Mouse (Mus musculus): ENCODE measurements at regions not wholly inside any gene's neighbourhood (a gene's known extent, or its start where the extent isn't known, plus 50 kb on each side); places are given as distances from the start of the nearest gene placed in this dataset.

DNA sequence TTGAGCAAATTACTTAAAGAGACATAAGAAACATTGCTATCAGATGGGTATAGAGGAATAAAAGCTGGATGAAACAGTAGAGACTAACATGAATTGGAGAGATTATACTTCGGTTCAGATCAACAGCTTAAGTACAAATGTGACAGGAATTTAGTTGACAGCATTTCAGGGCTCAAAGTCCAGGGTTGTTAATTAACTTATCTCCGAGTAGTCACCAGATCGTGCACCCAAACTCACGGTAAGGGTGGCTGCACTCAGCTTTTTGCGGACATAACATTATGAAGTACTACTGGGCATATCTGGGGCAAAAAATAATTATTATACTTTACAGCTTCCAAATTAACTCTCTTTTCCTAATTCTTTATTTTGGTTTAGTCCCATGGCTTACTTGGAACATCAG, 1409.3 kb upstream of the A1bg start:
- no peak overlapping the region for H3K4me3 ChIP-seq (ENCODE audit: low read depth, low read length)
- 79% methylated on average over 5 of the region's 5 CpGs for WGBS
- H3K27ac ChIP-seq (ENCODE audit: low read depth, low read length) = no peak overlapping the region
- H3K27me3 ChIP-seq (ENCODE audit: control insufficient read depth, insufficient read depth, low read length) = no peaks in the 10 kb centered on the region
- no peaks in the 10 kb centered on the region for H3K4me1 ChIP-seq (ENCODE audit: control insufficient read depth, insufficient read depth, low read length)
- H3K4me2 ChIP-seq = no peak overlapping the region
- no peak for ATAC-seq (ENCODE audit: low FRiP score)
- no peak for DNase-seq (ENCODE audit: low spot score, missing footprints)
- H3K36me3 ChIP-seq (ENCODE audit: control insufficient read depth, insufficient read depth, low read length) = no peaks in the 10 kb centered on the region
- no peak overlapping the region for H3K9ac ChIP-seq (ENCODE audit: low read length)
- no peaks in the 10 kb centered on the region for H3K9me3 ChIP-seq (ENCODE audit: control insufficient read depth, low read length)

DNA sequence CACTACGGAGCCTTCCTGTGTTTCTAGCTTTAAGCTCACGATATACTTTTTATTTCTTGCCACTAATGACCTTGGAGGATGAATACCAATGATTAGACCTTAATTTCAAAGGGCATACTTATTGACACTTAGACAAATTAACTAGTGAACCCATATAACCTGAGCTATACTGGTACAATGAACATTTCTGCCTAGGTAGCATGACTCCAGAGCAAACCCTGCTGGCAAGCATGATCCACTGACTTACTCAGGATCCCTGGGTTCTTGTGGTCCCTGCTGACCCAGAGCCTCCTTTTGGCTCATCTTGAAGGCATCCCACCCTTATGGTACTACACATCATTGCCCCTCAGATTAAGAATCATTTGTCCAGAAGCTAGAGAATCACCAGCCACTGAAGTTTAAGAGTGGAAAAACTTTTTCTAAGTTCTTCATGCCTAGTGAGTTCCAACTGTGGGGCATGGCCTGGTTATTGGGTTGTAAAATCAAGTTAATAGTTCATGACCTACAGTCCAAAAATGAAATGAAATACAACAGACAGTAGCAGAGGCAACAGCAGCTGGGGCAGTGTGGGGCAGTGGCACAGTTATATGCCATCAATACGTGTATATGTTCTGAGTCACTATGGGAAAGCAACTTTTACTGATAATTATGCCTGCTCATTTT, 1408.5 kb upstream of the A1bg start:
- Histone ChIP-seq H3K4me1 (ENCODE audit: control insufficient read depth, insufficient read depth, low read length) (no peaks in the 10 kb centered on the region), H3K27ac (ENCODE audit: low read depth, low read length) (no peak overlapping the region), H3K36me3 (ENCODE audit: control insufficient read depth, insufficient read depth, low read length) (no peaks in the 10 kb centered on the region), H3K27me3 (ENCODE audit: control insufficient read depth, insufficient read depth, low read length) (no peaks in the 10 kb centered on the region), H3K9ac (ENCODE audit: low read length) (no peak overlapping the region), H3K4me3 (ENCODE audit: low read depth, low read length) (no peak overlapping the region), H3K9me3 (ENCODE audit: control insufficient read depth, low read length) (no peaks in the 10 kb centered on the region), H3K4me2 (no peak overlapping the region)
- WGBS = 97% methylated on average over 3 of the region's 3 CpGs
- ATAC-seq (ENCODE audit: low FRiP score) (no peak), DNase-seq (ENCODE audit: low spot score, missing footprints) (no peak)

DNA sequence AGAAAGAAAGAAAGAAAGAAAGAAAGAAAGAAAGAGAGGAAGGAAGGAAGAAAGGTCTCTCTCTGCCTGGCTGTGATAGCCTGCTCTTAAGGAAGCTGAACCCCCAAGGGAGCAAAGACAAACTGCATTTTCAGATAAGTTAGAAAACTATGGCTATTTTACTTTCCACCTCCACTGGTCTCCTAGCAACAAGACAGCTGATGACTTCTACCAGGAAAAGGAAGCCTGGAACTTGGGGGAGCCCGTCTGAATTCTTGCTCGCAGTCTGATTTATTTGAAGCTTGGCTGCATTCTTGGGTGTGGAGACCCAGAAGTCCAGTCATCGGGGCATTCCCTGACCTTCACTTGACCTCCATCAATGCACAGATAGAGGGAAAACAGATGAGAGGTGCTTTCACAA, 1406.1 kb upstream of the A1bg start:
- Histone ChIP-seq H3K4me1 (ENCODE audit: control insufficient read depth, insufficient read depth, low read length) (no peaks in the 10 kb centered on the region), H3K27ac (ENCODE audit: low read depth, low read length) (no peak overlapping the region), H3K36me3 (ENCODE audit: control insufficient read depth, insufficient read depth, low read length) (no peaks in the 10 kb centered on the region), H3K4me2 (no peak overlapping the region), H3K27me3 (ENCODE audit: control insufficient read depth, insufficient read depth, low read length) (no peaks in the 10 kb centered on the region), H3K9ac (ENCODE audit: low read length) (no peak overlapping the region), H3K4me3 (ENCODE audit: low read depth, low read length) (no peak overlapping the region), H3K9me3 (ENCODE audit: control insufficient read depth, low read length) (no peaks in the 10 kb centered on the region)
- DNase-seq (ENCODE audit: low spot score, missing footprints) (no peak), ATAC-seq (ENCODE audit: low FRiP score) (no peak)
- 39% methylated on average over 3 of the region's 3 CpGs for WGBS

DNA sequence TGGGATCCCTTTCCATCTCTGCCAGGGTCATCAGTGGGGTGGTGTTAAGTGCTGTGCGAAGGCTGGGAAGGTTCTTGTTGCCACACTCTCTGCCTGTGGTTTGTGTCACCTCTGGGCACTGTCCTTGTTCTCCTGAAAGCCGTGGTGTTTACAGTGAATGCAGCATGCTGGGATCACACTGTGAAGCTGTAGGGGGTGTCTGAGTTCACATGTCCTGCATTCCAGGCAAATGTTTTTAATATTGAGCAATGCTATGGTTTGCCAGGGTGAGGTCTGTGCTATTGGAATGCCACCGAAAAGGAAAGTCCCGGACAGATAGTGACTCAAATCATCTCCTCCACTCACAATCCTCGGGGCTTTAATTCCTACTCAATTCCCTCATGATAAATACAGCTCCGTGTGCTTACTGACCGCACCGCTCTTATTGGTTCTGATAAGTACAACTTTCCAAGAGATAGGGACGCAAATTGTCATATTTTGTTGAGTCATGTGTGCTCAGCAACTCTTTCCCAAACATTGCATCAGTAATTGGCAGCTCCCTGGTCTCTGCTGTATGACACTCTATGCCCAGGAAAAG, 1405.6 kb upstream of the A1bg start:
- H3K9me3 ChIP-seq (ENCODE audit: control insufficient read depth, low read length) = no peaks in the 10 kb centered on the region
- no peak overlapping the region for H3K4me3 ChIP-seq (ENCODE audit: low read depth, low read length)
- peak; percentile 82 for DNase-seq (ENCODE audit: low spot score, missing footprints)
- H3K4me1 ChIP-seq (ENCODE audit: control insufficient read depth, insufficient read depth, low read length) = no peaks in the 10 kb centered on the region
- no peaks in the 10 kb centered on the region for H3K27me3 ChIP-seq (ENCODE audit: control insufficient read depth, insufficient read depth, low read length)
- H3K9ac ChIP-seq (ENCODE audit: low read length) = no peak overlapping the region
- no peak overlapping the region for H3K4me2 ChIP-seq
- WGBS = 67% methylated on average over 9 of the region's 9 CpGs
- no peaks in the 10 kb centered on the region for H3K36me3 ChIP-seq (ENCODE audit: control insufficient read depth, insufficient read depth, low read length)
- ATAC-seq (ENCODE audit: low FRiP score) = no peak
- H3K27ac ChIP-seq (ENCODE audit: low read depth, low read length) = no peak overlapping the region

DNA sequence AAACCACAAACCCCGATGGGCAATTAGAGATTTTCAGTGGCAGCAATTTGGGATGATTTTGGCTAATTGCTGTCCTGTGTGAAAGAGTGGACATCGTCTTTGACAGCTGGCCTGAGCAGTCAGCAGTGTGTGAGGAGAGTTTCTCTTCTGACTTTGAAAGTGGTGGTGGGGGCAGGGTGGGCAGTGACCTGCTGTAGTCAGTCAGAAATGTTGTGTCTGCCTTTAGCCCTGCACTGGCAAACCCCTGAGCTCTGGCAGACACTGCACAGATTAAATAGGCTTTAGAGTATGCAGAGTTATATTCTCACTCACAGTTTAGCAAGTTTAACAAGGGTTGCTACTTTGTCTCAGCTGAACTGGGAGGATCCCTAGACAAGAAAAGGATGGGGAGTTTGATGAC, 1404.7 kb upstream of the A1bg start:
- ATAC-seq (ENCODE audit: low FRiP score) = no peak
- no peak overlapping the region for H3K9ac ChIP-seq (ENCODE audit: low read length)
- no peaks in the 10 kb centered on the region for H3K36me3 ChIP-seq (ENCODE audit: control insufficient read depth, insufficient read depth, low read length)
- no peaks in the 10 kb centered on the region for H3K4me1 ChIP-seq (ENCODE audit: control insufficient read depth, insufficient read depth, low read length)
- H3K27ac ChIP-seq (ENCODE audit: low read depth, low read length) = no peak overlapping the region
- H3K9me3 ChIP-seq (ENCODE audit: control insufficient read depth, low read length) = no peaks in the 10 kb centered on the region
- H3K4me3 ChIP-seq (ENCODE audit: low read depth, low read length) = no peak overlapping the region
- WGBS = 68% methylated on average over 2 of the region's 2 CpGs
- no peaks in the 10 kb centered on the region for H3K27me3 ChIP-seq (ENCODE audit: control insufficient read depth, insufficient read depth, low read length)
- H3K4me2 ChIP-seq = no peak overlapping the region
- DNase-seq (ENCODE audit: low spot score, missing footprints) = no peak

GRCm38 (mm10) chr15:62326524-62326923, 1403.7 kb upstream of the A1bg start:
- H3K4me1 ChIP-seq (ENCODE audit: control insufficient read depth, insufficient read depth, low read length) = no peaks in the 10 kb centered on the region
- H3K9ac ChIP-seq (ENCODE audit: low read length) = no peak overlapping the region
- WGBS = 88% methylated on average over 4 of the region's 4 CpGs
- DNase-seq (ENCODE audit: low spot score, missing footprints) (no peak), ATAC-seq (ENCODE audit: low FRiP score) (no peak)
- no peak overlapping the region for H3K4me2 ChIP-seq
- H3K4me3 ChIP-seq (ENCODE audit: low read depth, low read length) = no peak overlapping the region
- no peak overlapping the region for H3K27ac ChIP-seq (ENCODE audit: low read depth, low read length)
- no peaks in the 10 kb centered on the region for H3K9me3 ChIP-seq (ENCODE audit: control insufficient read depth, low read length)
- H3K27me3 ChIP-seq (ENCODE audit: control insufficient read depth, insufficient read depth, low read length) = no peaks in the 10 kb centered on the region
- no peaks in the 10 kb centered on the region for H3K36me3 ChIP-seq (ENCODE audit: control insufficient read depth, insufficient read depth, low read length)

DNA sequence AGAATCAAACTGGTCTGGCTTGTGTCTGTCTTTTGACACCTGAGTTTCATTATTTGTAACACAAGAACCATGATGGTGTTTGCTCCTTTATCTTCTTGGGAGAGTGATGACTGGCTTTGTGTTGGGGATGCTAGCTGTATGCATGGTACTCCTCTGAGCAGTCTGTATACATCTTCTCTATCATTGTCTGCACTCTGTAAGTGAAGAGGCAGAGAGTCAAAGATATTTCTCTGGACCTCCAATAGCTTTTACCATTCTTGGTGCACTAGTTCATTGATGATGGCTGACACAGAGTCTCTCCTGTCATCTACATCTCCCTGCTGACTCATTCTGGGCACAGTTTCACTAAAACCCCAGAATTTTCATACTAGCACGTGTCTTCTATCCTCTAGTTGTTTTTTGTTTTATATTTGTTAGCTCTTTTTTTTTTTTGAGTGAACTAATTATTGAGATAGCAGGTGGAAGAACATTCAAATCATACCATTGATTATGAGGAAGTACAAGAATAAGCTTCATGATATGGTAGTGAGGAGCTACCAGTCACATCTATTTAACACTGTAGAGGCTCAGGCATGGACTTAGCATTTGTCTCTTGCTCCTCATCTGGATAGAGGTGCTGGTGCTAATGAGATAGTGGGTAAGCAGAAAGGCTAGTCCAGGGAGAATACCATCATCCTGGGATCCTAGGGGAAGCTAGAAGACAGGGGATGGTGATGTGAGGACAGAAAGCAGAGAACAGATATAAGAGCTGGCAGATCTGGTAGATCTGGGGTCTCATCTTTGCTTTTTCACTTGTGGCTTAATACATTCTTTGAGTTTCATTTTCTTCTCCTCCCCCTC, 1402.9 kb upstream of the A1bg start:
- Histone ChIP-seq H3K4me1 (ENCODE audit: control insufficient read depth, insufficient read depth, low read length) (no peaks in the 10 kb centered on the region), H3K36me3 (ENCODE audit: control insufficient read depth, insufficient read depth, low read length) (no peaks in the 10 kb centered on the region), H3K27me3 (ENCODE audit: control insufficient read depth, insufficient read depth, low read length) (no peaks in the 10 kb centered on the region), H3K4me3 (ENCODE audit: low read depth, low read length) (no peak overlapping the region), H3K9me3 (ENCODE audit: control insufficient read depth, low read length) (no peaks in the 10 kb centered on the region), H3K27ac (ENCODE audit: low read depth, low read length) (no peak overlapping the region), H3K9ac (ENCODE audit: low read length) (no peak overlapping the region), H3K4me2 (no peak overlapping the region)
- no peak for DNase-seq (ENCODE audit: low spot score, missing footprints)
- 75% methylated on average over 1 of the region's 1 CpGs for WGBS
- no peak for ATAC-seq (ENCODE audit: low FRiP score)

DNA sequence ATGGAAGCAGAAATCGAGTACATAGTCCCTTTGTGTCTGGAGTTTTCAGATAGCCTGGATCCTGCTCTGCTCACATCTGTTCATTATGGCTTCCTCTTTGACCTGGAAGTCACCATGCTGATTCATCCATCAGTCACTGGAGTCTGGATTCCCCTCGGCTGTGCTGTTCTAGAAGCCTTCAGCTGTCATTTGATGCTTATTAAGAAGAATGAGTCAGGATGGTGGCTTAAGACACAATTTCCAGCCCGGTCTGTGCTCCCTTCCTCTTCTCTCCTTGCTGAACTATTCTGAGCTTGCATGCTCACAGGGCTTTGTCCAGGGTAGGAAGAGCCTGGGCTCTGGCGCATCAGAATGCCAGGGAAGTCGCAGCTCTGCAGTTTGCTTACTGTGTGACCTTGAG, 1398.2 kb upstream of the A1bg start:
- no peak overlapping the region for H3K27ac ChIP-seq (ENCODE audit: low read depth, low read length)
- DNase-seq (ENCODE audit: low spot score, missing footprints) (no peak), ATAC-seq (ENCODE audit: low FRiP score) (no peak)
- H3K4me2 ChIP-seq = no peak overlapping the region
- WGBS = 79% methylated on average over 5 of the region's 5 CpGs
- H3K4me1 ChIP-seq (ENCODE audit: control insufficient read depth, insufficient read depth, low read length) = no peaks in the 10 kb centered on the region
- H3K9ac ChIP-seq (ENCODE audit: low read length) = no peak overlapping the region
- no peak overlapping the region for H3K4me3 ChIP-seq (ENCODE audit: low read depth, low read length)
- no peaks in the 10 kb centered on the region for H3K36me3 ChIP-seq (ENCODE audit: control insufficient read depth, insufficient read depth, low read length)
- H3K27me3 ChIP-seq (ENCODE audit: control insufficient read depth, insufficient read depth, low read length) = no peaks in the 10 kb centered on the region
- H3K9me3 ChIP-seq (ENCODE audit: control insufficient read depth, low read length) = no peaks in the 10 kb centered on the region

- 68% methylated on average over 2 of the region's 2 CpGs for WGBS
- H3K4me1 ChIP-seq (ENCODE audit: control insufficient read depth, insufficient read depth, low read length) = no peaks in the 10 kb centered on the region
- no peak overlapping the region for H3K9ac ChIP-seq (ENCODE audit: low read length)
- H3K36me3 ChIP-seq (ENCODE audit: control insufficient read depth, insufficient read depth, low read length) = no peaks in the 10 kb centered on the region
- ATAC-seq (ENCODE audit: low FRiP score) = no peak
- no peak for DNase-seq (ENCODE audit: low spot score, missing footprints)
- H3K4me2 ChIP-seq = no peak overlapping the region
- no peak overlapping the region for H3K4me3 ChIP-seq (ENCODE audit: low read depth, low read length)
- H3K27ac ChIP-seq (ENCODE audit: low read depth, low read length) = no peak overlapping the region
- H3K9me3 ChIP-seq (ENCODE audit: control insufficient read depth, low read length) = no peaks in the 10 kb centered on the region
- no peaks in the 10 kb centered on the region for H3K27me3 ChIP-seq (ENCODE audit: control insufficient read depth, insufficient read depth, low read length)
Measured at GRCm38 (mm10) chr15:62314449-62314848, 1391.6 kb upstream of the A1bg start.
